Mouse (Mus musculus) ES-E14 (cell line): Measurements from ENCODE around the gene Dach1.

ENCODE experiments used
- CHD2 ChIP-seq: IDR thresholded peaks from 2 replicates; pipeline ENCODE4 v1.6.1; 2014; ENCODE audit warnings: mild to moderate bottlenecking, low read depth, low read length, inconsistent platforms
- HCFC1 ChIP-seq: IDR thresholded peaks from 2 replicates; pipeline ENCODE4 v1.6.1; 2012; ENCODE audit warnings: low read length, inconsistent platforms, borderline replicate concordance; ENCODE audit not compliant: insufficient read depth
- MAFK ChIP-seq: IDR thresholded peaks from 2 replicates; pipeline ENCODE4 v1.6.1; 2014; ENCODE audit warnings: mild to moderate bottlenecking, low read depth, low read length, inconsistent platforms; ENCODE audit not compliant: insufficient read depth
- ZC3H11A ChIP-seq: IDR thresholded peaks from 2 replicates; pipeline ENCODE4 v1.6.1; 2012; ENCODE audit warnings: low read depth, mild to moderate bottlenecking, inconsistent platforms, low read length, borderline replicate concordance
- ZNF384 ChIP-seq: IDR thresholded peaks from 2 replicates; pipeline ENCODE4 v1.6.1; 2012; ENCODE audit warnings: low read depth, low read length, inconsistent platforms

DNA sequence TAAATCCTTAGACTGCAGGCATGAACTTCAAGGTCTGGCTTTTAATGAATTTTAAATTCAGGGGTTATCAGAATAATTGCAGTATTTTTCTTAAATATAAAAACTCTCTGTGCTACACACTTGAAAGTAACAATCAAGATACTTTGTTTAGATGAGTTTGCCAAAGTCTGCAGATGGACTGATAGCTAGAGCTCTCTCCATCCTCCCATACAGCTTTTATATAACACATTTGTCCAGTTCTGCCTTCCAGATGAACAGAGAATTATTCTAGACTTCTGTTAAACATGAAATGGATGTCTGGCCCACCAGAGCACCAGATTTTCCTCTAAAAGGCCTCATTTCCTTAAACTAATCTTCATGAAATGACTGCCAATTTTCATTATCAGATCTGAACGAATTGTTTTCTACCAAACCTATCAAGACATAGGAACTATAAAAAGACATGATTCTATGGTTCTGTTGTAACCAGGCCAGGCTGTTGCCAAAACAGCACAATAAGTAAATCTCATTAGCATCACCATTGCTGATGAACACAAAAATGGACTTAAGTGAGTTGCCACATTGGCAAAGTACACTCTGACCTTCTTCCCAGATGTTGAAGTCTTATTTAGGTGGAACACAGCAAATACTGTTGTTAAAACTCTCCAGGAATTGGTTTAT is 167.4 kb downstream of the Dach1 start:
- TF ChIP-seq CHD2, result no peak
- TF ChIP-seq ZNF384, result no peak
- no peak for TF ChIP-seq MAFK
- no peak for TF ChIP-seq ZC3H11A
- TF ChIP-seq HCFC1, result no peak
